Mouse (Mus musculus): ENCODE results near the gene Dclre1b.
"Not testable (repeated sequence)": the region's sequence is repeated elsewhere in the genome, so short reads cannot be mapped to it uniquely, and the experiment has no call there.

Gene Dclre1b

GRCm38 (mm10) chr3:103808891-103809798 is at the start of gene Dclre1b, which contains the start of the genes Ap4b1 and Gm43064:
Gene Dclre1b, minus strand, starts transcription at chr3:103809444.
Gene Ap4b1, plus strand, starts transcription at chr3:103809520.
Gene Gm43064, plus strand, starts transcription at chr3:103809573.
- peak; percentile 91 for DNase-seq

GRCm38 (mm10) chr3:103857977-103858563 is 48.8 kb upstream of the Dclre1b start:
- DNase-seq, result no peak

GRCm38 (mm10) chr3:103857036-103857805 is 48.0 kb upstream of the Dclre1b start:
- no peak for DNase-seq

- DNase-seq, result no peak
Measured at GRCm38 (mm10) chr3:103853804-103854203, 44.6 kb upstream of the Dclre1b start.

GRCm38 (mm10) chr3:103852565-103853299 is 43.5 kb upstream of the Dclre1b start:
- peak; percentile 13 for DNase-seq

- DNase-seq, result no peak
Measured at GRCm38 (mm10) chr3:103851882-103852281, 42.6 kb upstream of the Dclre1b start.

GRCm38 (mm10) chr3:103851481-103851880 is 42.2 kb upstream of the Dclre1b start:
- peak; percentile 39 for DNase-seq

- peak; percentile 51 for DNase-seq
Measured at GRCm38 (mm10) chr3:103850644-103851363, 41.6 kb upstream of the Dclre1b start.

- DNase-seq, result not testable (repeated sequence)
Measured at GRCm38 (mm10) chr3:103840946-103841345, 31.7 kb upstream of the Dclre1b start.

- DNase-seq, result not testable (repeated sequence)
Measured at GRCm38 (mm10) chr3:103840195-103840594, 31.0 kb upstream of the Dclre1b start.

GRCm38 (mm10) chr3:103839711-103840110 is 30.5 kb upstream of the Dclre1b start:
- DNase-seq, result no peak

- no peak for DNase-seq
Measured at GRCm38 (mm10) chr3:103836453-103836852, 27.2 kb upstream of the Dclre1b start.

- DNase-seq, result peak; percentile 14
Measured at GRCm38 (mm10) chr3:103835951-103836310, 26.7 kb upstream of the Dclre1b start.

- no peak for DNase-seq
Measured at GRCm38 (mm10) chr3:103835272-103835950, 26.2 kb upstream of the Dclre1b start.

GRCm38 (mm10) chr3:103834001-103834400 is 24.8 kb upstream of the Dclre1b start:
- no peak for DNase-seq

- no peak for DNase-seq
Measured at GRCm38 (mm10) chr3:103832426-103832825, 23.2 kb upstream of the Dclre1b start, which contains the start of gene Bcl2l15. Gene Bcl2l15, plus strand, starts transcription at chr3:103832601.

GRCm38 (mm10) chr3:103831146-103831545 is 21.9 kb upstream of the Dclre1b start:
- DNase-seq, result no peak

- DNase-seq, result not testable (repeated sequence)
Measured at GRCm38 (mm10) chr3:103830681-103831080, 21.4 kb upstream of the Dclre1b start.

- DNase-seq, result no peak
Measured at GRCm38 (mm10) chr3:103829036-103829435, 19.8 kb upstream of the Dclre1b start.

- DNase-seq, result no peak
Measured at GRCm38 (mm10) chr3:103827548-103827947, 18.3 kb upstream of the Dclre1b start.

GRCm38 (mm10) chr3:103810967-103811366 is 1.7 kb upstream of the Dclre1b start:
- DNase-seq, result no peak

All from layer of hippocampus, adult 9-11 months (tissue).